Mouse (Mus musculus) embryonic facial prominence, embryonic 10.5 days (tissue): ENCODE results near the gene Vmn1r167. TPM values are rescaled to one million over a fixed set of nuclear protein-coding genes. Genes with fewer than 3 reads are reported as not detected.
"Not testable (repeated sequence)": the region's sequence is repeated elsewhere in the genome, so short reads cannot be mapped to it uniquely, and the experiment has no call there.

ENCODE experiments used
- DNase-seq: peaks from one replicate; pipeline ENCODE4 v3.0.0-alpha.2; 2017; ENCODE audit warnings: low spot score
- H3K27ac ChIP-seq: fragments of 300-500 bp; sonication (generic); replicated peaks from 2 replicates; pipeline ENCODE4 v1.5.1; 2016; ENCODE audit warnings: mild to moderate bottlenecking
- H3K27me3 ChIP-seq: fragments of 300-500 bp; sonication (generic); replicated peaks from 2 replicates; pipeline ENCODE4 v1.6.1; 2016; ENCODE audit warnings: low read depth, mild to moderate bottlenecking; ENCODE audit not compliant: poor library complexity, severe bottlenecking
- H3K36me3 ChIP-seq: fragments of 300-500 bp; sonication (generic); replicated peaks from 2 replicates; pipeline ENCODE4 v1.6.1; 2016; ENCODE audit warnings: mild to moderate bottlenecking, moderate library complexity
- H3K4me1 ChIP-seq: fragments of 300-500 bp; sonication (generic); 2 replicates; pipeline ENCODE4 v1.6.1; 2016
- H3K4me3 ChIP-seq: fragments of 300-500 bp; sonication (generic); 2 replicates; pipeline ENCODE4 v1.5.1; 2016; ENCODE audit warnings: mild to moderate bottlenecking, moderate library complexity
- H3K9me3 ChIP-seq: fragments of 300-500 bp; sonication (generic); 2 replicates; pipeline ENCODE4 v1.6.1; 2016; ENCODE audit warnings: mild to moderate bottlenecking
- WGBS: fragments of 180-500 bp; shearing (Covaris S2); methylation state at CpG from one replicate; pipeline ENCODE4 v1.1.7; 2016; 5-methylcytosine and 5-hydroxymethylcytosine counted together
- polyA plus RNA-seq: library from polyadenylated mRNA; unstranded; fragments of >200 nt; fragmentation: Nextera tagmentation; extraction: Ambion mirVana; gene quantifications from 2 replicates; pipeline ENCODE4 v1.2.1, GENCODE M21; 2016

The Vmn1r167 gene
- not detected in 2 replicates for polyA plus RNA-seq

GRCm38 (mm10) chr7:23507106-23507505 lies at the start of gene Vmn1r167:
Gene Vmn1r167, minus strand, starts transcription at chr7:23507206.
- not testable (repeated sequence) for H3K4me1 ChIP-seq, DNase-seq, H3K4me3 ChIP-seq, H3K27ac ChIP-seq, H3K36me3 ChIP-seq, H3K27me3 ChIP-seq
- peaks cover 44% of the 10 kb centered on the region for H3K9me3 ChIP-seq
- WGBS = 89% methylated on average over 2 of the region's 2 CpGs

GRCm38 (mm10) chr7:23539432-23539831 lies 32.4 kb upstream of the Vmn1r167 start, which contains the start of gene Vmn1r168:
Gene Vmn1r168, plus strand, starts transcription at chr7:23539732.
- H3K27me3 ChIP-seq, H3K4me3 ChIP-seq, DNase-seq, H3K36me3 ChIP-seq, H3K4me1 ChIP-seq, H3K27ac ChIP-seq: not testable (repeated sequence)
- peaks cover 23% of the 10 kb centered on the region for H3K9me3 ChIP-seq
- no CpG with 5 or more reads among the region's 1 CpGs for WGBS

GRCm38 (mm10) chr7:23472886-23473285 lies 34.1 kb downstream of the Vmn1r167 start:
- not testable (repeated sequence) for H3K27me3 ChIP-seq, H3K4me3 ChIP-seq, H3K27ac ChIP-seq, H3K4me1 ChIP-seq, DNase-seq, H3K36me3 ChIP-seq
- WGBS = 72% methylated on average over 2 of the region's 2 CpGs
- H3K9me3 ChIP-seq = peaks cover 41% of the 10 kb centered on the region

- H3K4me3 ChIP-seq, H3K4me1 ChIP-seq, H3K27me3 ChIP-seq, H3K27ac ChIP-seq, H3K36me3 ChIP-seq, DNase-seq: not testable (repeated sequence)
- peaks cover 57% of the 10 kb centered on the region for H3K9me3 ChIP-seq
- 69% methylated on average over 3 of the region's 3 CpGs for WGBS
Measured at GRCm38 (mm10) chr7:23470832-23471231, 36.2 kb downstream of the Vmn1r167 start.

GRCm38 (mm10) chr7:23470201-23470600 lies 36.8 kb downstream of the Vmn1r167 start:
- H3K9me3 ChIP-seq = peaks cover 57% of the 10 kb centered on the region
- 70% methylated on average over 3 of the region's 3 CpGs for WGBS
- not testable (repeated sequence) for H3K4me1 ChIP-seq, DNase-seq, H3K27me3 ChIP-seq, H3K27ac ChIP-seq, H3K36me3 ChIP-seq, H3K4me3 ChIP-seq

Other genes starting within 250 kb of the Vmn1r167 start
- gene Gm6902, start 228.3 kb downstream of the Vmn1r167 start, polyA plus RNA-seq = not detected in 2 replicates
- not detected in 2 replicates for gene Nlrp4e, start 206.0 kb downstream of the Vmn1r167 start, polyA plus RNA-seq
- not detected in 2 replicates for gene Nlrp5, start 121.3 kb downstream of the Vmn1r167 start, polyA plus RNA-seq
- not detected in 2 replicates for gene Vmn1r168, start 32.5 kb upstream of the Vmn1r167 start, polyA plus RNA-seq
- gene Vmn1r169, start 68.3 kb upstream of the Vmn1r167 start, polyA plus RNA-seq = not detected in 2 replicates
- gene Vmn1r170, start 99.0 kb upstream of the Vmn1r167 start, polyA plus RNA-seq = not detected in 2 replicates
- not detected in 2 replicates for gene Vmn1r171, start 123.5 kb upstream of the Vmn1r167 start, polyA plus RNA-seq
- gene Vmn1r172, start 151.1 kb upstream of the Vmn1r167 start, polyA plus RNA-seq = not detected in 2 replicates
- gene Vmn1r173, start 193.5 kb upstream of the Vmn1r167 start, polyA plus RNA-seq = not detected in 2 replicates
- gene Vmn1r174, start 245.1 kb upstream of the Vmn1r167 start, polyA plus RNA-seq = not detected in 2 replicates